Mouse (Mus musculus) stomach, embryonic 14.5 days (tissue): ENCODE results near the gene Scamp3. TPM values are rescaled to one million over a fixed set of nuclear protein-coding genes. Genes with fewer than 3 reads are reported as not detected.

Source experiments
- ATAC-seq: fragments of 200-750 bp; cut with Nextera tagmentation; 2 replicates; pipeline ENCODE4 v1.8.0; 2017; ENCODE audit warnings: low read depth, moderate TSS enrichment; ENCODE audit not compliant: insufficient number of reproducible peaks, insufficient read depth, low FRiP score
- H3K27ac ChIP-seq: fragments of 300-500 bp; sonication (generic); 2 replicates; pipeline ENCODE4 v1.5.1; 2014; ENCODE audit warnings: mild to moderate bottlenecking, low read length, moderate library complexity, mixed read lengths
- H3K27me3 ChIP-seq: fragments of 300-500 bp; sonication (generic); 2 replicates; pipeline ENCODE4 v1.6.1; 2014; ENCODE audit warnings: low read length, control low read depth, mixed read lengths; ENCODE audit not compliant: control insufficient read depth, insufficient read depth
- H3K36me3 ChIP-seq: fragments of 300-500 bp; sonication (generic); 2 replicates; pipeline ENCODE4 v1.6.1; 2014; ENCODE audit warnings: mild to moderate bottlenecking, control low read depth, low read length, moderate library complexity, mixed read lengths; ENCODE audit not compliant: control insufficient read depth, insufficient read depth
- H3K4me1 ChIP-seq: fragments of 300-500 bp; sonication (generic); 2 replicates; pipeline ENCODE4 v1.6.1; 2014; ENCODE audit warnings: low read length, control low read depth, mixed read lengths; ENCODE audit not compliant: control insufficient read depth, insufficient read depth
- H3K4me2 ChIP-seq: fragments of 300-500 bp; sonication (generic); replicated peaks from 2 replicates; pipeline ENCODE4 v1.6.1; 2014; ENCODE audit warnings: low read depth, low read length, control low read depth
- H3K4me3 ChIP-seq: fragments of 300-500 bp; sonication (generic); 2 replicates; pipeline ENCODE4 v1.5.1; 2014; ENCODE audit warnings: low read depth, low read length, control low read depth
- H3K9ac ChIP-seq: fragments of 300-500 bp; sonication (generic); replicated peaks from 2 replicates; pipeline ENCODE4 v1.6.1; 2014; ENCODE audit warnings: low read depth, mild to moderate bottlenecking, control low read depth, low read length, moderate library complexity, mixed read lengths
- H3K9me3 ChIP-seq: fragments of 300-500 bp; sonication (generic); 2 replicates; pipeline ENCODE4 v1.6.1; 2016; ENCODE audit warnings: low read depth, low read length, control low read depth; ENCODE audit not compliant: control insufficient read depth
- WGBS: fragments of 180-500 bp; shearing (Covaris S2); extraction: QIAGEN DNeasy Blood & Tissue Kit; methylation state at CpG from one replicate; pipeline ENCODE4 v1.1.7; 2014; 5-methylcytosine and 5-hydroxymethylcytosine counted together
- microRNA counts: library from miRNA; unstranded; fragments of <30 nt; microRNA quantifications from one replicate; lab custom pipeline; 2016
- microRNA-seq: library from miRNA; unstranded; fragments of <30 nt; microRNA quantifications from one replicate; pipeline ENCODE4, GENCODE M21; 2016
- polyA plus RNA-seq: library from polyadenylated mRNA; unstranded; fragments of >200 nt; fragmentation: Nextera tagmentation; extraction: Ambion mirVana; gene quantifications from 2 replicates; pipeline ENCODE4 v1.2.1, GENCODE M21; 2014

Scamp3 gene
- polyA plus RNA-seq, 1 experiment from 2014 or later: 92.9 TPM

GRCm38 (mm10) chr3:89228180-89228549 lies 50.9 kb downstream of the Scamp3 start:
- Histone ChIP-seq H3K36me3 (no peaks in the 10 kb centered on the region), H3K27ac (peak overlapping the region; percentile 77; the same call in 1 of the 2 replicates), H3K9ac (no peak overlapping the region; the same call in 1 of the 2 replicates), H3K27me3 (no peaks in the 10 kb centered on the region), H3K9me3 (no peaks in the 10 kb centered on the region), H3K4me2 (peak overlapping the region; percentile 86), H3K4me1 (peaks cover 19% of the 10 kb centered on the region), H3K4me3 (peak overlapping the region; percentile 35)
- 1% methylated on average over 20 of the region's 20 CpGs for WGBS
- no peak for ATAC-seq

- no peaks in the 10 kb centered on the region for H3K9me3 ChIP-seq
- peak within 1 kb of the TSS; percentile 77; the same call in 1 of the 2 replicates for H3K27ac ChIP-seq
- 20% methylated on average over 10 of the region's 10 CpGs for WGBS
- H3K4me2 ChIP-seq: peak within 1 kb of the TSS; percentile 86
- H3K36me3 ChIP-seq: no peaks in the 10 kb centered on the region
- H3K4me1 ChIP-seq: peaks cover 19% of the 10 kb centered on the region
- ATAC-seq: peak; percentile 30; the same call in 1 of the 2 replicates
- no peaks in the 10 kb centered on the region for H3K27me3 ChIP-seq
- peak within 1 kb of the TSS; percentile 35 for H3K4me3 ChIP-seq
- no peak within 1 kb of the TSS; the same call in 1 of the 2 replicates for H3K9ac ChIP-seq
These were observed 51.6 kb downstream of the Scamp3 start, which contains the start of gene Muc1 for GRCm38 (mm10) chr3:89228836-89229235. Gene Muc1, plus strand, starts transcription at chr3:89229057.

GRCm38 (mm10) chr3:89229276-89229675 lies 52.0 kb downstream of the Scamp3 start:
- H3K27me3 ChIP-seq: no peaks in the 10 kb centered on the region
- peak overlapping the region; percentile 86 for H3K4me2 ChIP-seq
- H3K27ac ChIP-seq: peak overlapping the region; percentile 77; the same call in 1 of the 2 replicates
- no peak for ATAC-seq
- WGBS: 46% methylated on average over 4 of the region's 4 CpGs
- H3K4me1 ChIP-seq: peaks cover 19% of the 10 kb centered on the region
- H3K9me3 ChIP-seq: no peaks in the 10 kb centered on the region
- H3K4me3 ChIP-seq: peak overlapping the region; percentile 35; the same call in 1 of the 2 replicates
- no peak overlapping the region for H3K9ac ChIP-seq
- H3K36me3 ChIP-seq: no peaks in the 10 kb centered on the region

GRCm38 (mm10) chr3:89230561-89230960 lies 53.3 kb downstream of the Scamp3 start:
- H3K9me3 ChIP-seq: no peaks in the 10 kb centered on the region
- 81% methylated on average over 2 of the region's 2 CpGs for WGBS
- no peak overlapping the region for H3K4me3 ChIP-seq
- H3K4me1 ChIP-seq: peaks cover 19% of the 10 kb centered on the region
- ATAC-seq: no peak
- peak overlapping the region; percentile 25; the same call in 1 of the 2 replicates for H3K4me2 ChIP-seq
- H3K36me3 ChIP-seq: no peaks in the 10 kb centered on the region
- H3K27ac ChIP-seq: no peak overlapping the region
- no peak overlapping the region for H3K9ac ChIP-seq
- no peaks in the 10 kb centered on the region for H3K27me3 ChIP-seq

- 60% methylated on average over 7 of the region's 7 CpGs for WGBS
- Histone ChIP-seq H3K4me1 (peaks cover 13% of the 10 kb centered on the region), H3K36me3 (no peaks in the 10 kb centered on the region), H3K27me3 (no peaks in the 10 kb centered on the region), H3K9me3 (no peaks in the 10 kb centered on the region), H3K4me3 (peak overlapping the region; percentile 1; the same call in 1 of the 2 replicates), H3K4me2 (peak overlapping the region; percentile 25), H3K27ac (no peak overlapping the region), H3K9ac (no peak overlapping the region)
- no peak for ATAC-seq
These were observed 54.1 kb downstream of the Scamp3 start for GRCm38 (mm10) chr3:89231345-89231744.

GRCm38 (mm10) chr3:89231772-89232275 lies 54.6 kb downstream of the Scamp3 start:
- Histone ChIP-seq H3K27ac (no peak overlapping the region), H3K4me1 (peaks cover 8% of the 10 kb centered on the region; the same call in 1 of the 2 replicates), H3K9ac (no peak overlapping the region), H3K36me3 (no peaks in the 10 kb centered on the region), H3K4me3 (peak overlapping the region; percentile 1; the same call in 1 of the 2 replicates), H3K27me3 (no peaks in the 10 kb centered on the region), H3K4me2 (peak overlapping the region; percentile 25), H3K9me3 (no peaks in the 10 kb centered on the region)
- WGBS: 73% methylated on average over 16 of the region's 16 CpGs
- ATAC-seq: no peak

MicroRNAs within 50 kb of the gene (microRNA counts, 519-probe panel; counts per million panel counts)
- microRNA mmu-miR-92b (lab: Ali Mortazavi, UCI): not detected

Small RNA genes lying within 50 kb of the gene (microRNA-seq; reads per million reads assigned to microRNA genes)
- gene Mir92b: 309 reads per million, percentile 61 among the genes with 10 or more reads in this experiment

Other genes with a start within 250 kb of the Scamp3 start
- gene Ash1l, start 226.9 kb upstream of the Scamp3 start, polyA plus RNA-seq: 30.8 and 31.4 TPM in 2 replicates
- 137 and 149 TPM in 2 replicates for gene Dap3, start 226.3 kb upstream of the Scamp3 start, polyA plus RNA-seq
- 19.2 and 19.5 TPM in 2 replicates for gene Rusc1, start 84.2 kb upstream of the Scamp3 start, polyA plus RNA-seq
- gene Gm43738, start 76.4 kb upstream of the Scamp3 start, polyA plus RNA-seq: not detected in 2 replicates
- 247 and 278 TPM in 2 replicates for gene Fdps, start 75.5 kb upstream of the Scamp3 start, polyA plus RNA-seq
- gene Pklr, start 41.3 kb upstream of the Scamp3 start, polyA plus RNA-seq: 2.8 and 3.3 TPM in 2 replicates
- gene Hcn3, start 17.3 kb upstream of the Scamp3 start, polyA plus RNA-seq: 1.4 and 1.9 TPM in 2 replicates
- 32.7 and 35.1 TPM in 2 replicates for gene Clk2, start 12.7 kb upstream of the Scamp3 start, polyA plus RNA-seq
- 28.3 and 28.7 TPM in 2 replicates for gene Fam189b, start 5.7 kb downstream of the Scamp3 start, polyA plus RNA-seq
- 37.0 and 37.4 TPM in 2 replicates for gene Gba, start 25.5 kb downstream of the Scamp3 start, polyA plus RNA-seq
- gene Thbs3, start 37.7 kb downstream of the Scamp3 start, polyA plus RNA-seq: 24.2 and 26.4 TPM in 2 replicates
- 182 and 196 TPM in 2 replicates for gene Mtx1, start 49.6 kb downstream of the Scamp3 start, polyA plus RNA-seq
- gene Muc1, start 51.6 kb downstream of the Scamp3 start, polyA plus RNA-seq: 56.3 and 58.2 TPM in 2 replicates
- 297 and 314 TPM in 2 replicates for gene Krtcap2, start 68.5 kb downstream of the Scamp3 start, polyA plus RNA-seq
- 4.9 and 5.1 TPM in 2 replicates for gene Trim46, start 68.8 kb downstream of the Scamp3 start, polyA plus RNA-seq
- gene Dpm3, start 81.9 kb downstream of the Scamp3 start, polyA plus RNA-seq: 144 and 186 TPM in 2 replicates
- gene Slc50a1, start 93.1 kb downstream of the Scamp3 start, polyA plus RNA-seq: 86.5 TPM in 2 replicates
- 39.3 and 45.0 TPM in 2 replicates for gene Efna1, start 103.7 kb downstream of the Scamp3 start, polyA plus RNA-seq
- gene Efna3, start 145.5 kb downstream of the Scamp3 start, polyA plus RNA-seq: 10.9 and 11.6 TPM in 2 replicates
- gene Efna4, start 160.6 kb downstream of the Scamp3 start, polyA plus RNA-seq: 24.0 and 25.3 TPM in 2 replicates
- 27.9 and 28.5 TPM in 2 replicates for gene Adam15, start 172.5 kb downstream of the Scamp3 start, polyA plus RNA-seq
- 0.18 and 0.42 TPM in 2 replicates for gene Dcst2, start 184.5 kb downstream of the Scamp3 start, polyA plus RNA-seq
- 0.11 and 0.55 TPM in 2 replicates for gene Dcst1, start 187.8 kb downstream of the Scamp3 start, polyA plus RNA-seq
- gene Zbtb7b, start 217.3 kb downstream of the Scamp3 start, polyA plus RNA-seq: 4.5 and 5.7 TPM in 2 replicates
- gene Lenep, start 225.3 kb downstream of the Scamp3 start, polyA plus RNA-seq: 0.55 TPM in 1 of 2 replicates, not detected in the other
- 22.3 and 24.5 TPM in 2 replicates for gene Flad1, start 234.4 kb downstream of the Scamp3 start, polyA plus RNA-seq
- 470 and 503 TPM in 2 replicates for gene Cks1b, start 240.9 kb downstream of the Scamp3 start, polyA plus RNA-seq
- gene Shc1, start 241.0 kb downstream of the Scamp3 start, polyA plus RNA-seq: 68.7 and 73.2 TPM in 2 replicates